ENCODE assay signal across 9 mouse cellular contexts in the genomic region with DNA sequence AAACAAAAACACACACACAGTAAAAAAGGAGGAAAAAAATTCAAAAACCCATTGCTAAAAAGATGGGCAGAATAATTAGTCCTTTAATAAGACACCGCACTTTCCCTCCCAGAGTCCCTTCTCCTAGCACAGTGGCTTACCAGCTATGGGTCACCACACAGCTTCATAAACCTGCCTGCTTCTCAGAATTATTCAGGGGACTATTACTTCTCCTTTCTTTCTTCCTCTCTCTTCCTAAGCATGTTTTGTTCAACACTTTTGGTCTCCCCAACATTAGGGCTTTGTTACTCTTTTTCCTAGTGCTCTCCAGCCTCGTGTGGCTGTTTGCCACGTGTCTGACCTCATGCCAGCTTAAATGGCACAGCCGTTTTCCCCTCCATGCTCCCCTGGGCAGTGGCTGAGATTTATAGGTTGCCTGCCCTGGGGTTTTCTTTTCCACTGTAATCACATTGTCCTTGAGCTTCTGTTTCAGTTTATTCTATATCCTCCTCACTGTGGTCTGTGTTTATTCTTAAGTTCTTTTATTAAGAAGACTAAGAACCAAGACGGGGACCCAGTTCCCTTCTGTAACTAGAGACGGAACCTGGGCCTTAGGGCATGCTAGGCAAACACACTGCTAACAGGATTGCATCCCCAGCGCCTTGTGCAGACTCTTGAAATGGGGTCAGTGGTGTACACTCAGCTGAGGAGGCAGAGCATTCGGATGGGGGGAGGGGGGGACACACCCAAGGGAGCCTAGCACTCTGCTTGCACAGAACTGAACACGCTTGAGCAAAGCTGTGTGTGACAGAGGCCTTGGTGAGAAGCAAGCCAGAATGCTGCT. TPM values are rescaled to one million over a fixed set of nuclear protein-coding genes. Genes with fewer than 3 reads are reported as not detected.
DNase-seq lines count a peak whose midpoint lies in the region; ATAC-seq lines count a peak whose summit lies in the region.
"Had no signal": no experiment of that assay in that cellular context is flagged by ENCODE, and none has a peak within 500 bp of the region (broad histone marks: within the 10 kb centered on the region; RNA-seq: fewer than 3 reads in every experiment).

No protein-coding gene starts in this region.

- no peak for ATAC-seq in limb, embryonic 11.5 days (ENCODE audit: insufficient number of reproducible peaks, low FRiP score, low TSS enrichment, low read depth)
- ATAC-seq: intestine, embryonic 15.5 days had no signal

- intact Hi-C loops in gastrocnemius, postnatal 14 days (cut with DNase I; ENCODE audit: low total_unique reads), result no loop called here
- intact Hi-C loops in gastrocnemius, postnatal 36 days (cut with DNase I), result no loop called here

- H3K4me1 ChIP-seq in limb, embryonic 11.5 days (ENCODE audit: control insufficient read depth, insufficient read depth, low read length), result peaks cover 8% of the 10 kb centered on the region
- peaks cover 20% of the 10 kb centered on the region for H3K4me1 ChIP-seq in forebrain, embryonic 10.5 days
- H3K4me1 ChIP-seq: intestine, embryonic 15.5 days had no signal

- H3K9me3 ChIP-seq in limb, embryonic 11.5 days (ENCODE audit: control insufficient read depth, low read length), result no peaks in the 10 kb centered on the region
- H3K9me3 ChIP-seq in forebrain, embryonic 10.5 days, result no peaks in the 10 kb centered on the region
- H3K9me3 ChIP-seq: intestine, embryonic 15.5 days had no signal

- no peak overlapping the region for H3K4me3 ChIP-seq in limb, embryonic 11.5 days (ENCODE audit: low read depth, low read length)
- no peak overlapping the region for H3K4me3 ChIP-seq in forebrain, embryonic 10.5 days
- H3K4me3 ChIP-seq: intestine, embryonic 15.5 days had no signal

- H3K27me3 ChIP-seq in limb, embryonic 11.5 days (ENCODE audit: control insufficient read depth, insufficient read depth, low read length), result no peaks in the 10 kb centered on the region
- no peaks in the 10 kb centered on the region; the same call in 1 of the 2 replicates for H3K27me3 ChIP-seq in forebrain, embryonic 10.5 days (ENCODE audit: poor library complexity, severe bottlenecking)
- H3K27me3 ChIP-seq: intestine, embryonic 15.5 days had no signal

- no peak overlapping the region for H3K9ac ChIP-seq in limb, embryonic 11.5 days (ENCODE audit: low read length)
- H3K9ac ChIP-seq: intestine, embryonic 15.5 days had no signal

- no peaks in the 10 kb centered on the region for H3K36me3 ChIP-seq in limb, embryonic 11.5 days (ENCODE audit: control insufficient read depth, insufficient read depth, low read length)
- H3K36me3 ChIP-seq in forebrain, embryonic 10.5 days (replicated peaks), result no peaks in the 10 kb centered on the region
- H3K36me3 ChIP-seq: intestine, embryonic 15.5 days had no signal

- peak; percentile 23 for DNase-seq in gastrocnemius, postnatal 14 days
- no peak for DNase-seq in gastrocnemius, postnatal 4 days (ENCODE audit: low spot score in 2 of 2)
- peak; percentile 31 to 69 for DNase-seq in spleen, postnatal 4 days (ENCODE audit: low spot score in 2 of 2)
- DNase-seq in spleen, adult 12 weeks (ENCODE audit: low spot score), result no peak
- DNase-seq in limb, embryonic 11.5 days (ENCODE audit: low spot score), result no peak
- DNase-seq in forebrain, embryonic 10.5 days (ENCODE audit: extremely low spot score, low spot score), result no peak
- DNase-seq in testis, postnatal 10 days (ENCODE audit: low spot score), result no peak
- no peak for DNase-seq in gastrocnemius, postnatal 36 days

- 44% methylated on average over 9 of the region's 9 CpGs for WGBS in limb, embryonic 11.5 days
- WGBS in forebrain, embryonic 10.5 days, result 59% methylated on average over 9 of the region's 9 CpGs

- 0 out of 2 replicates have a peak overlapping the region, but pooled peaks have one; percentile 15 for H3K27ac ChIP-seq in limb, embryonic 11.5 days (replicated peaks; ENCODE audit: low read depth, low read length)
- no peak overlapping the region for H3K27ac ChIP-seq in forebrain, embryonic 10.5 days
- H3K27ac ChIP-seq: intestine, embryonic 15.5 days had no signal

- H3K4me2 ChIP-seq in limb, embryonic 11.5 days (ENCODE audit: low read depth, severe bottlenecking), result no peak overlapping the region
- H3K4me2 ChIP-seq: intestine, embryonic 15.5 days had no signal

RNA-seq across cellular contexts. Expression of gene Hdhd5, which starts 54.2 kb away (rescaled TPM):
- 10 to 100 TPM; 21.0 to 25.2 TPM for total RNA-seq in gastrocnemius, postnatal 14 days (2021)
- 10 to 100 TPM; 16.1 to 18.3 TPM for total RNA-seq in gastrocnemius, postnatal 4 days (2021)
- 16.8 and 19.8 TPM in 2 replicates for polyA plus RNA-seq in limb, embryonic 11.5 days (2014; fragmentation: Nextera tagmentation; extraction: Ambion mirVana)
- polyA plus RNA-seq in forebrain, embryonic 10.5 days (2016; fragmentation: Nextera tagmentation; extraction: Ambion mirVana), result 20.2 and 23.6 TPM in 2 replicates
- total RNA-seq in gastrocnemius, postnatal 36 days (2021), result 10 to 100 TPM; 23.5 to 27.8 TPM

Comparison
In these comparisons a context has a peak if more than half of its experiments do, and no peak if none do; other contexts are left out.
1. DNase-seq: peak in gastrocnemius, postnatal 14 days (single experiment) and spleen, postnatal 4 days (2 of 2); none in gastrocnemius, postnatal 4 days (0 of 2), spleen, adult 12 weeks (single experiment), limb, embryonic 11.5 days (single experiment), forebrain, embryonic 10.5 days (single experiment), testis, postnatal 10 days (single experiment) and gastrocnemius, postnatal 36 days (0 of 2).